Mouse (Mus musculus) c-Kit-negative CD71-positive TER-119-positive erythroid progenitor cells, embryonic 14.5 days (primary cell): Measurements from ENCODE around the gene Tmem165.

Experiments used
- DNase-seq: peaks from one replicate; pipeline ENCODE4 v3.0.0-alpha.2; 2013; ENCODE audit warnings: low read depth, low spot score

Gene Tmem165

DNA sequence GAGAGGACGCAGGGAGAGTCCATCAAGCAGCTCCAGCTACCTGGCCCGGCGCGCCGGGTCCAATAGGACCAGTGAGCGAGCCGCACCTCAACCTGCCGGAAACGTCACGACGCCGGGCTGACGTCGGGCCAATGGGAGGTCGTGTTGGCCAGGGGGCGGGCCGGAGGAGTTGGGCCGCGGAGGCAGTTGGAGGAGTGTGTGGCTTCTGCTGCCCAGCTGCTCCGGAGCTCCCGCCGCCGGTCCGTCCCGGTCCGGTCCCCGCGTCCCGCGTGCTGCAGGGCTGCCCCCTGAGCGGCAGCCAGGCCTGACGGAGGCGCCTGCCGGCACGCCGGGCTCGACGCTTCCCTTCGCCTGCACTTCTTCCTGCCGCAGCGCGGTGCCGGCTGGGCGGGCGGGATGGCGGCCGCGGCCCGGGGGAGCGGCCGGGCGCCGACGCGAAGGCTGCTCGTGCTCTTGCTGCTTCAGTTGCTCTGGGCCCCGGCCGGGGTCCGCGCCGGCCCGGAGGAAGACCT lies at the start of gene Tmem165:
TSS of gene Tmem165 (plus strand) at position 131 of the 512 bp plus-strand sequence.
- DNase-seq: peak; percentile 83

DNA sequence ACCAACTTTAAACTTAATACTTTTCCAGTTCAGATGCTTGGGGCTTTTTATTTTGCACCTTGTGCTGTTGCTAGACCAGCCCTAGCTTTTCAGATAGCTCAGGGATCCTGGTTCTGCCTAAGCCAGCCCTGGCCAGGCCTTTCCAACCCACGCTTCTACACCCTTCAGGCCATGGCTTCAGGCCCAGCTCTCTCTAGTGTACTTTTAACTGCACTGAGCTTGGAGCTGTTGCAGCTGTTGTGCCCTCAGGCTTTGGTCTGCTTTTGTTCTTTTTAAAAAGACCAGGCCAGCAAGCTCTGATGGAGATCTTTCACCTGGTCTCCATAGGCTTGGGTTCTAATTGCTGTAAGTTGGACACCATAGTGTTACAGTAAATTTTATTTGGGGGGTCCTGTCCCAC lies 48.0 kb upstream of the Tmem165 start:
- DNase-seq: no peak

DNA sequence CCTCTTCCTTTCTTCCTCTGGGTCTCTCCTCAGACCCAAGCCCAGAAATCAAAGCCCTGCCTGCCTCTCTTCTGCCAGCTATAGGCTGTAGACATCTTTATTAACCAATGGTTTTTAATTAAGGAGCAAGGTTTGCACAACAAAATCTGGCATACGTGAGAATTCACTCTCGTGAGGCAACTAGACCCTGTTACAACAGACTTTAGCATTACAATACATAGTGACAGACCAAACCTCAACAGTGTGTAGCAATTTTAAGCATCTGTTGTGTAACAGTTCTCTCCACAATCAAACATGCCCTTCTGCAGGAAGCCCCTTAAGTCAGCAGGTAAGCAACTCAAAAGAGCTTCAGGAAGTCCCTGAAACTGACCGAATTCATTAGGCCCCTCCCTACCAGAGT lies 47.4 kb upstream of the Tmem165 start:
- DNase-seq: no peak

DNA sequence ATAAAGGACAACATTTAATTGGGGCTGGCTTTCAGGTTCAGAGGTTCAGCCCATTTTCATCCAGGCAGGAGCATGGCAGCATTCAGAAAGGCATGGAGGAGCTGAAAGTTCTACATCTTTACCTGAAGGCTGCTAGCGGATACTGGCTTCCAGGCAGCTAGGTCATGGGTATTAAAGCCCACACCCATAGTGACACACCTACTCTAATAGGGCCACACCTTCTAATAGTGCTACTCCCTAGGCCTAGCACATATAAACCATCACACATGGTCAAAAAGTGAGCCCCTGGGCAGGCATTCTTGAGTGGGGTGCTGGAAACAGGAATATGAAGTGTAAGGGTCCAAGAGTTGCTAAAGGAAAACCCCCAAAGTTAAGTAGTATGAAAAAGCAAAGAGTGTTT lies 46.1 kb upstream of the Tmem165 start:
- DNase-seq: peak; percentile 57

DNA sequence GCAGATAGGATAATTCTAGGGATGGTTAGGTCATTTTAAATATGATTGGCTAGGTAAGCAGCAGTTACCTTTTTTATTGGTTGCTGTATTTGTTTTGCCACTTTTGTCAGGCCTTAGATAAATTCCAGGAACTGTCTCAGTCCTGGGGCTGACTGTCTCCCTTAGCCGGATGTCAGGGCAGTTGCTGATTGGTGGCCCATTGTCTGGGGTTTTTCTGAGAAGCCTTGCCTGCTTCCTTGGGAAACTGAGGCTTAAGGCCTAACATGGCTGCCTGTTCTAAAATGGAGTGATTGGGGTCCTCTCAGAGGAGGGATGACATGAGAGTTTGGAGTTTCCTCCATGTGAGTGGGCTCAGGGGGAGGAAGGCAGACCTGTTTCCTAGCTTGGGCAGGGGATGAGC lies 45.6 kb upstream of the Tmem165 start:
- DNase-seq: peak; percentile 64

DNA sequence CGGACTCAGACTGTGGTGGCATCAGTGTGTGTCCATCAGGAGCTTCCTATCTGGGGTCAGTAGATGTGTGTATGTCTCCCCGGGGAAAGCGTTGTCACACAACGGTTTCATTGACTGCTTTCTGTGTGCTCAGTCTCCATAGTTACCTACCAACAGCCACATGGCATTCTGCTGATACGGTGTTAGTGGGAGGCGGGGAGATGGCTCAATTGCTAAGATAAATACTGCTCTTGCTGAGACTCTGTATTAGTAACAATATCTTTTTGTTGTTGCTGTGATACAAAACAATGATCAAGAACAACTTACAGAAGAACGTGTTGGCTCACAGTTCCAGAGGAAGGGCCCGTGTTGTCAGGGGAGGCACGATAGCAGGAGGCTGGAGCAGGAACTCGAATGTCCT lies 45.2 kb upstream of the Tmem165 start:
- peak; percentile 74 for DNase-seq

DNA sequence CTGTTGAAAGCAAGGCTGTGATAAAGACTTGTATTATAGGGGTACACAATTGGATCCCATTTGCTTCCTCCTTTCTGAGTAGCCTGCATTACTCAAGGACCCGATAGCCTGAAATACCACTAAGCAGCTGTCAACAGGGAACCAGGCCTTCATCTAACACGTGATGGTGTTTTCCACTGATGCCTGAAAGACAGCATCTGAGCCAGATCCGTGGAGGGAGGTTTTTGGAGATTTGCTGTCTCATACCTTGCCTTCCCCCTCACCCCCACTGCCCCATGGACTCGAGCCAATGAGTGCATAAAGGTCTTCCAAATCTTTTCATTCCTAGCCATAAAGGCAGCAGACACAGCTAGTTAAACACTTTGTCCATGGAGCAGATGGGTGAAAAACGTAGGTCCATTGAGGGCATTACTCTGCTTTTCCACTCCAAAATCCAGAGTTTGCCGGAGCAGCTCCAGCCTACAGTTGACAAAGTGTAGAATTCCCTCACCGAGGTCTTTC lies 44.5 kb upstream of the Tmem165 start:
- no peak for DNase-seq

DNA sequence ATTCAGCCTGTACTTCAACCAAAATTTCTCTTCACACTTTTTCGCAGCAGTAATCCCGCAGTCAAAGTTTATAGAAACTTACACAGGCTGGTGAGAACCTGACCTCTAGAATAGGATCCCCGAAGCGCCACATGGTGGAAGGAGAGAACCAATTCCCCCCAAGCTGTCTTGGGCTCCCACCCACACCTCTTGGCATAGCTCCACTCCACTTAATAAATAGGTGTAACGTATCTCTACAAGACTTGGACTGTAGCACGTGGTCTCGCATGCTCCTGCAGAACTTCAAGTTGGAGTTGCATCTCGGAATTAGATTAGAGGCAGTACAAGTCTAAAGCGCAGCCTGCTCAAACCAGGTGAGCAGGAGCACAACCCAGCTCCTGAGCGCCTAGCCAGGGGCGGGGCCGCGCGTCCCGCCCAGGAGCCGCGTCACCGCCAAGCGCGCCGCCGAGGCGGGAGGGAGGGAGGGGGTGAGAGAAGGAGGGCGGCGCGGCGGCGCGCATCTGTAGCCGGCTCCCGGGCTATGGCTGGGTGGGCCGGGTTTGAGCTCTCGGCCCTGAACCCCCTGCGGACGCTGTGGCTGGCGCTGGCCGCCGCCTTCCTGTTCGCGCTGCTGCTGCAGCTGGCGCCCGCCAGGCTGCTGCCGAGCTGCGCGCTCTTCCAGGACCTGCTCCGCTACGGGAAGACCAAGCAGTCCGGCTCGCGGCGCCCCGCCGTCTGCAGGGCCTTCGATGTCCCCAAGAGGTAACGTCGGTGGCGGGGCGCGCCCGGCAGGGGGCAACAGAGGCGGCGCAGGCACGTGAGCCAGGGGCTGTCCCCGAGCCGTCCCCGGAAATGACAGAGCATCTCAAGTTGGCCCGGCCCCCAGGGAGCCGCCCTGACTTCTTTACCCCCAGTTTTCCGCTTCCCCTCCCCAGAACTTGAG lies 43.6 kb upstream of the Tmem165 start, which contains the start of gene Srd5a3:
TSS of gene Srd5a3 (plus strand) at position 464 of the 922 bp plus-strand sequence.
- DNase-seq: peak; percentile 88

DNA sequence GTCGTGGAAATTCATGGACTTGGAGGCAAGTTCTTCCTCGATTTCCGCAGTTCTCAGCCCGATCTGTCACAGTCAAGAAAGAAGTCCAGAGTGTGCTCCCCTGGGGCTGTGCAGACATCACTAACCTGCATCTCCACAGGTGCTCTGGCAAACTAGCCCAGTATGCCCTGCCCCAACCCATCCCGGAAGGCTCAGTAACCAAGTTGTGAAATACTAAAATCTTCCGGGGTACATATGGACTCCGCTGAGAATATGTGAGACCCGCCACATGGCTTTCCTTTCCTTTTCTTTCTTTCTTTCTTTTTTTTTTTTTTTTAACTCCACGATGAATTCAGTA lies 43.0 kb upstream of the Tmem165 start:
- no peak for DNase-seq

DNA sequence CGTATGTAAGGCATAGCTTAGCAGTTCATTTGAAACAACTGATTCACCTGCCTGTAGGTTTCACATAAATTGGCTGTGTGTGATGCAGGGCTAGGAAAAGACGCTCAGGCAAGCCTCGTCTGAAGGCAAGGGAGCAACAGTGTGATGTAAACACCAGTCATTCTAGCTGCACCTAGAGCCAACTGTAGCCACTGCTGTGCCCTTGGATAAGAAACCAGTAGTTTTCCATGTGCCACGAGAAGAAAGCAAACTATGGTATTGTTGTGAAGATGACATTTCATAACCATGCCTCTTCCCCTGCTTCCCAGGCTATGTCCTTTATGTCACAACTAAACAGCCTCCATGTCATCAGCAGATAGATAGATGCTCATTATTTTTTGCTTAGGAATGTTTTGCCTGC lies 40.3 kb upstream of the Tmem165 start:
- no peak for DNase-seq

DNA sequence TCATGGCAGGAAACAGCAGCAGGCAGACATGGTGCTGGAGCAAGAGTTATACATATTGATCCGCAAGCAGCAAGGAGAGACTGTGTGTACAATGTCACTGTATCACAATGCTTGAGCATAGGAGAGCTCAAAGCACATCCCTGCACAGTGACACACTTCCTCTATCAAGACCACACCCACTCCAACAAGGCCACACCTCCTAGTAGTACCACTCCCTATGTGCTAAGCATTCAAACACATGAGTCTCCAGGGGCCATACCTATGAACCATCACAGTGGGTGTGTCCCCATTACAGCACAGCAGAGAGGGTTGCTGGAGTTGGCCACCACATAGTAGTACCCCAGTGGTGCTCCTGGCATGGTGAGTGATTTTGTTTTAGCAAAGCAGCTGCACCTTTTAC lies 37.3 kb upstream of the Tmem165 start:
- DNase-seq: no peak

DNA sequence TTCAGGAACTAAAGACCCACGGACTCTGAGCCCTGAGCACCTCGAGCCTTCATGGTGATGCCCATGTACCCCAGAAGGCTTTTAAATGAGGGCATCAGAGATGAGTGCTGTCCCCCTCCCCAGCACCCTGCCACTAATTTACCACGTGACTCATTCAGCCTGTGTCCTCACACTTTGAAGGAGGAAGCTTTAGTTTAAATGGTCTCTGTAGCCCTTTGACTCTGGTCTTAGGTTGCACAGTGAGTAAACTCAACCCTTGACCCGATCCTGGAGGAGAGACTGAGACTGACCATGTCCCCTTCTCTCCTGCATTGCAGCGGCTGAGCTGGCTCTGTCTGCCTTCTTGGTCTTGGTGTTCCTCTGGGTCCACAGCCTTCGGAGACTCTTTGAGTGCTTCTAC lies 34.2 kb upstream of the Tmem165 start:
- DNase-seq: no peak

DNA sequence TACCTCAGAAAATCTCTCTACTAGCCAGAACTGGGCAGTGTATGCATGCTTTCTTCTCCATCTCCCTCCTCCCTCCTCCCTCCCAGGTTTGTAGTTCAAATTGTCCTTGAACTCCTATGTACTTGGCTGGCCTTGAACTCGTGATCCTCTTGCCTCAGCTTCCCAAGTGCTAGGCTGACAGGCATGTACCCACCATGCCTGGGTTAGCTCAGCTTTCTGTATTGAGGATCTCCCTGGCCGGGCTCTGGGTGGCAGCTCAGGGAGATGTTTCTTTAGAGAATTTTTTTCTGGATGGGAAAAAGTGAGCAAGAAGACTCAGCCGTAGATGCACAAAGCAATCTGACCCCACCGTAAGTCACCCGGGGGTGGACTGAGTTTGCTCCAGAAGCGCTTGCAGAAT lies 30.7 kb upstream of the Tmem165 start:
- DNase-seq: no peak

DNA sequence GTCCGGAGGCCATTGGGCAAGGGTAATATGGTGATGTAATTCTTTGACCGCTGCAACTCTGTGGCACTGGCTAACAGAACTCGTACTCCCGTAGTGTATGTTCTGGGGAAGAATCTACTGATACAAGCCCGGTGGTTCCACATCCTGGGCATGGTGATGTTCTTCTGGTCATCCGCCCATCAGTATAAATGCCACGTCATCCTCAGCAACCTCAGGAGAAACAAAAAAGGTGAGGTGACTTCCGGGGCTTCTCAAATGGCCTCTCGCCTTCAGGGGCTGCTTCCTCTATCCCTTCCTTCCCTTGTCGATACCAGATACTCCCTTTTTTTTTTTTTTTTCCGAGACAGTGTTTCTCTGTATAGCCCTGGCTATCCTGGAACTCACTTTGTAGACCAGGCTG lies 30.2 kb upstream of the Tmem165 start:
- no peak for DNase-seq

DNA sequence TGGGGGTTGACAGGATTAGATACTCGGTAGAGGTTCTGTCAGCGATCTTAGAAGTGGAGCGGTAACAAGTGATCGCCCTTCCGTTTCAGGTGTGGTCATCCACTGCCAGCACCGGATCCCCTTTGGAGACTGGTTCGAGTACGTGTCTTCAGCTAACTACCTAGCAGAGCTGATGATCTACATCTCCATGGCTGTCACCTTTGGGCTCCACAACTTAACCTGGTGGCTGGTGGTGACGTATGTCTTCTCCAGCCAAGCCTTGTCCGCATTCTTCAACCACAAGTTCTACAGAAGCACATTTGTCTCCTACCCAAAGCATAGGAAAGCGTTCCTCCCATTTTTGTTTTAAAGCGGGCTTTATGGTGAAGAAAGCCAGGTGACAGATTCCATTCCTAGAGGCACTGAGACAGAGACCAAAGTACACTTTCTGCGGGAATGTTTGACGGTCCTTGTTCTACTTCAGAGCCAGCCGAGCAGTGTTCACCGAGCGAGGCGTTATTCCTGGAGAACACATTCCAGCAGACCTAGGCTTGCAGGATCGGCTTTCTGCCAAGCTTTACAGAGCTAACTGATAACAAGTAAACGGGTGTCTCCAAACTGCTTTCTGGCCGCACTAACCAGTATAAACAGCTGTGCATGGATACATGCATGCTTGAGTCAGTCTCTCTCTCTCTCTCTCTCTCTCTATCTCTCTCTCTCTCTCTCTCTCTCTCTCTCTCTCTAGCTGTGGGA lies 29.1 kb upstream of the Tmem165 start:
- no peak for DNase-seq

DNA sequence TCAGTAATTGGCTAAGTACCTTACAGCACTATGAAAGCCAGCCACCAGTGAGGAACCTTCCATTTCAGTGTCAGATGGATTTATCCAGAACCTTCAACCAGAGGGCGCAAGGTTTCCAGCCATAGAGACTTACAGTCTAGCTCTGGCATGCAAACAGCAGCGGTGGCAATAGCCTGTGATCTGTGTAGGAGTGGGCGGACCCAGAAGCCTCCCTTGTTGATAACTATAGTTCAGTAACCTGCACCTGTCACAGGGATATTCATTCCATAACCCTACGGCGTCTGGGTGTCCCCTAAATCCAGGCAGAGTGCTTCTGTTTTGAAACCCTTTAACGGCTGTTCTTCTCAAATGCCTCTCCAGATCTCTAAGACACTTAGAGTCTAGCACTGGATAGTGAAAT lies 24.1 kb upstream of the Tmem165 start:
- no peak for DNase-seq

DNA sequence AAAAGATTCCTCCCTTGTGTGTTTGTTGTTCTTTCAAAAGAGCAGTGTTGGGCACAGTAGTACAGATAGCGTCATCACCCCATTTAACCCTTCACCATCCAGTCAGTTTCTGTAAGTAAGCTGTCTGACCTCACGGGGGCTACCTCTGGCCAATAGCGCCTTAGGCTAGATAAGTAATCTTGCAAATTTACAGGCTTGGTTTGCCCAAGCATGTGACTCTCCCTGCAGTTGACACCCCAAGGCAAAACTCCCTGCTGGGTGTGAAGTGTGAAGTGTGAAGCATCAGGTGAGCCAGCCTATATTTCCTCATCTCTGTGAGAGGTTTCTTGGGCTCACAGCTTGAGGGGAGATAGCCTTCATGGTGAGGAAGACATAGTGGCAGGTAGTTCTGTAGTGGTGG lies 23.6 kb upstream of the Tmem165 start:
- no peak for DNase-seq

DNA sequence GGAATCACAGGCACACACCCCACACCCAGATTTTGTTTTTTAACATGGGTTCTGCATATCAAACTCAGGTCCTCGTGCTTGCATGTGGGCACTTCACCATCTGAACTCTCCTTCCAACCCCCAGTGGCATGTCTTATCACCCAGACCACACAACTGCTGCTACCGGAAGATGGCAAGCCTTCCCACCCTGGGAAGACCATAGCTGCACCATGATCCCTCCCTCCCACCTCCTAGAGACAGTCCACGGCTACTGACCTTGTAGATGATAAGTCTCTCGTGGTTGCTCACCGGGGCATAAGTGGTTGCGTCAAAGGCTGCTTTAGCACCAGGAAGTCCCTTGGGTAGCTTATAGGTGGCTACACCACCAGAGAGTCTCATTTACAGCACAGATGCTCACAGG lies 22.2 kb upstream of the Tmem165 start:
- DNase-seq: no peak

DNA sequence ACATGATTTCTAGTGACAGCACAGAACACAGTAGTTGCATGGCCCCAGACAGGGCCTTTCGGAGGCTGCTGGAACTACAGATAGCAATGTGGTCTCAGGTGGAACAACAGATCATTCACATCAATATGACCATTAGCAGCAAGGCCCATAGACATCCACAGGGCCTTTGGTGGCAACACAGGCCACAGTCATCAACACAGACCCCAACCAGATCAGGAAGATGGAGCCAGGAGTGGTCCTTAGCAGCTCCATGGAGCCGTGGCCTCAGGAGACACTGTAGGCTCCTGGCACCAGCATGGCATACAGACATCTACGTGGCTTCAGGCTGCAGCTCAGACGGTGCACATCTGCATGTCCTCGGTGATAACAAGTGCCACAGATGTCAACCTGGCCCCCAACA lies 20.8 kb upstream of the Tmem165 start:
- no peak for DNase-seq

DNA sequence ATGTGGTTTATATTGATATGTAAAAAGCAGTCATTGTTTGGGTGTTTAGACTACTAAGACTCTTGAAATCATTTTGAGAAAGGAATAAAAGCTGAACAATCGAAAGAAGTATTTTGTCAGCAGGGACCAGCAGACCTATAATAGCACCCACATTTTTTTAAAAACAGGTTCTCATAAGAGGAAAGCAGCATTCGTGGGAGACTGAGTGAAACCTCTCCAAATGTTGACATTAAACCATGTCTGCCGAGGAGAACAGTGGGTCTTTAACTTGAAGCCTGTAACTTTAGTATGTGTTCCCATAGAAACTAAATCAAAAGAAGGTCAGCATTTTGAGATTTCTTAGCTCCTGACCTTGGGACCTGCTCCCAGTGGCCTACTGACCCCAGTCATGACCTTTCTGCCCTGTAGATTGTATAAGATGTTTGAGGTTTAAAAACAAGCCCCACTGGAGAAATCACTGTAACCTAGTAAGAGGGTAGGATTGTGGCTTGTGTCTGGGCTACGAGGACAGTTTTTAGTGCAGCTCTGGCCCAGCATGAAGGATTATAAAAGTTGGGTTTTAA lies 19.8 kb upstream of the Tmem165 start:
- no peak for DNase-seq

DNA sequence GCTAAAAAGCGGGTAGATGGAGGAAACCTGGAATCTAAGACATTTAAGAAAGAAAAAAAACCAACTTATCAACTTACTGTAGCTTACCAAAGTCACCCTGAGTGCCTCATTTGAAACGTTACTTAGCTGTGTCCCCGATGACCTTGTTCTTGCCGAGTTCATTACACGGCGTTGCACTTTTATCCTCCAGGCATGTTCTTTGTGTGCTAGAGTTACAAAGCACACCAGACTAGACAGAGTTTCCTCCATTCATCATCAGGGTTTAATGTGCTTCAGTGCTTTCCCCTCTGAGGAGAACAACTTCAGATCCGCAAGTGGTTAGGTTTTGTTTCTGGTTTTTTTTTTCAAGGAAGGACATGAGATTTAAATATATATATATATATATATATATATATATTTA lies 18.9 kb upstream of the Tmem165 start:
- DNase-seq: no peak

DNA sequence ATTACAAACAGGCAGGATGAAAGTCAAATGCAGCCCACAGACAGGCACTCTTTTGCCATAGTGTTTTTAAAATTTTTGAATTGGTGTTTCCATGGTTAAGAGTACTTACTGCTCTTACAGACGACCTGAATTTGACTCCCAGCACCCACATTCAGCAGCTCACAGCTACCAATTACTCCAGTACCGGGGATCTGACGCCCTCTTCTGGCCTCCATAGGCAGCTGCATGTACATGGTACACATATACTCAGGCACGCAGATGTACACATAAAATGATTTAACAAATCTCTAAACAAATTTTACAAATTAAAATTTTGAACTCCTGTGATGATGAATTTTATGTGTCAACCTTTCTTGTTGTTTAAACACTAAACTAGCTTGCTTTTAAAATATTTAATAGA lies 13.2 kb upstream of the Tmem165 start:
- no peak for DNase-seq
